Mouse (Mus musculus) small intestine, adult 2 months (tissue): ENCODE data around the gene Robo2. TPM values are rescaled to one million over a fixed set of nuclear protein-coding genes. Genes with fewer than 3 reads are reported as not detected.

Source experiments
- H3K27ac ChIP-seq: fragments of 200-500 bp; 2 replicates; pipeline ENCODE4 v1.5.1; 2012; ENCODE audit warnings: low read depth, low read length, control low read depth, inconsistent platforms; ENCODE audit not compliant: insufficient read depth
- H3K27me3 ChIP-seq: fragments of 200-500 bp; 2 replicates; pipeline ENCODE4 v1.6.1; 2012; ENCODE audit warnings: mild to moderate bottlenecking, moderate library complexity, low read length, inconsistent platforms; ENCODE audit not compliant: control insufficient read depth, insufficient read depth
- H3K36me3 ChIP-seq: fragments of 200-500 bp; 2 replicates; pipeline ENCODE4 v1.6.1; 2012; ENCODE audit warnings: mild to moderate bottlenecking, low read length, control low read depth, inconsistent platforms; ENCODE audit not compliant: control insufficient read depth, insufficient read depth
- H3K4me1 ChIP-seq: fragments of 200-500 bp; 2 replicates; pipeline ENCODE4 v1.6.1; 2012; ENCODE audit warnings: low read length, inconsistent platforms, mixed read lengths; ENCODE audit not compliant: control insufficient read depth, insufficient read depth, insufficient read length
- H3K4me3 ChIP-seq: fragments of 200-500 bp; 2 replicates; pipeline ENCODE4 v1.5.1; 2012; ENCODE audit warnings: low read depth, mild to moderate bottlenecking, control low read depth, inconsistent platforms, low read length, moderate library complexity
- CTCF ChIP-seq: fragments of 200-500 bp; IDR thresholded peaks from 2 replicates; pipeline ENCODE4 v1.5.1; 2012; ENCODE audit warnings: low read depth, mild to moderate bottlenecking, control low read depth, inconsistent platforms, low read length, moderate library complexity, mixed read lengths; ENCODE audit not compliant: insufficient replicate concordance, insufficient read length; ENCODE audit errors: extremely low read depth
- POLR2A ChIP-seq: fragments of 200-500 bp; IDR thresholded peaks from 2 replicates; pipeline ENCODE4 v1.6.1; 2012; ENCODE audit warnings: low read depth, mild to moderate bottlenecking, control low read depth, inconsistent platforms, low read length, moderate library complexity
- WGBS: fragments of 180-500 bp; shearing (Covaris S2); methylation state at CpG from one replicate; pipeline ENCODE4 v1.1.7; 2018; 5-methylcytosine and 5-hydroxymethylcytosine counted together
- polyA plus RNA-seq: library from polyadenylated mRNA; depleted of rRNA; stranded (reverse); fragments of >200 nt; gene quantifications from 2 replicates; pipeline ENCODE4 v1.2.3, GENCODE M21; 2012

The Robo2 gene
- polyA plus RNA-seq, 1 experiment: 1.9 TPM

- H3K27ac ChIP-seq: no peak overlapping the region
- no peaks in the 10 kb centered on the region for H3K4me1 ChIP-seq
- no peaks in the 10 kb centered on the region for H3K36me3 ChIP-seq
- WGBS: 39% methylated on average over 4 of the region's 4 CpGs
- TF ChIP-seq POLR2A (no peak), CTCF (no peak)
- H3K27me3 ChIP-seq: no peaks in the 10 kb centered on the region
- no peak overlapping the region for H3K4me3 ChIP-seq
These were observed 496.7 kb downstream of the Robo2 start for GRCm38 (mm10) chr16:73914936-73915335.

GRCm38 (mm10) chr16:73908504-73908903 lies 503.1 kb downstream of the Robo2 start:
- WGBS: 81% methylated on average over 11 of the region's 11 CpGs
- Histone ChIP-seq H3K36me3 (no peaks in the 10 kb centered on the region), H3K27me3 (no peaks in the 10 kb centered on the region), H3K27ac (no peak overlapping the region), H3K4me3 (no peak overlapping the region), H3K4me1 (no peaks in the 10 kb centered on the region)
- no peak for TF ChIP-seq CTCF
- TF ChIP-seq POLR2A: no peak

DNA sequence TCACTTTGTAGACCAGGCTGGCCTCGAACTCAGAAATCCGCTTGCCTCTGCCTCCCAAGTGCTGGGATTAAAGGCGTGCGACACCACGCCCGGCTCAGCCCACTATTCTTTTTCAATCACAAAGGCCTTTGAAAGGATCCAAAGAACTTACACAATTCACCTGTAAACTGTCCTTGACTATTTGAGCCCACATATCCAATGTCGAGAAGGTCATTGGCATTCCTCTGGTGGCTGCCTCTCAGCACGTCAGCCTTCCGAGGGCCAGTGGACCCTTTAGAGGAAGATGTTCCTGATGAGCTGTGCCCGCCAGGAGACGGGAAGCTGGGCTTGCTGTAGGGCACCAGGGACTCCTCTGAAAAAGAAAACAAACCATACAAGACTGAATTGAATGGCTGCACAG lies 514.8 kb downstream of the Robo2 start:
- TF ChIP-seq POLR2A (no peak), CTCF (no peak)
- no peaks in the 10 kb centered on the region for H3K36me3 ChIP-seq
- H3K4me1 ChIP-seq: no peaks in the 10 kb centered on the region
- H3K27me3 ChIP-seq: no peaks in the 10 kb centered on the region
- no peak overlapping the region for H3K27ac ChIP-seq
- WGBS: 90% methylated on average over 11 of the region's 11 CpGs
- H3K4me3 ChIP-seq: no peak overlapping the region

GRCm38 (mm10) chr16:73881911-73882310 lies 529.7 kb downstream of the Robo2 start:
- no peaks in the 10 kb centered on the region for H3K27me3 ChIP-seq
- no peak overlapping the region for H3K27ac ChIP-seq
- H3K4me1 ChIP-seq: no peaks in the 10 kb centered on the region
- no peak for TF ChIP-seq CTCF
- TF ChIP-seq POLR2A: no peak
- H3K36me3 ChIP-seq: no peaks in the 10 kb centered on the region
- H3K4me3 ChIP-seq: no peak overlapping the region
- WGBS: 85% methylated on average over 1 of the region's 1 CpGs

- Histone ChIP-seq H3K36me3 (no peaks in the 10 kb centered on the region), H3K4me3 (no peak overlapping the region), H3K27me3 (no peaks in the 10 kb centered on the region), H3K4me1 (no peaks in the 10 kb centered on the region), H3K27ac (no peak overlapping the region)
- TF ChIP-seq CTCF (no peak), POLR2A (no peak)
- WGBS: 64% methylated on average over 3 of the region's 3 CpGs
These were observed 533.7 kb downstream of the Robo2 start for GRCm38 (mm10) chr16:73877973-73878372.

DNA sequence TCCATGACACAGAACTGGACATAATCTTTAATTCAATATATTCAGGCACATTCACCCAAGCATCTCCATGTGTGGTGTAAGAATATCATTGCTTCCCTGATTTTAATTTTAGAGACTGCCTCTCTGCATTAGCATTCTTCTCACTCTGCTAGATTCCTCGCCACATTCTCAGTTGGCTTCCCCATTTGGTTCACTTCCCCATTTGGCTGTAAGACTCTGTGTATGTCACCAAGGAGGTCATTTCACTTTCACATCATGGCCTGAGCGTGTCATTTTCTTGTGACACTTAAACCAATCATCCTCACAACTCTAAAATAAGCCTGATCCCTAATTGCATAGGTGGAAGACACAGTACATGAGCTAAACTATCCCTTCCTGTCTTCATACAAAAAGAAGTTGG lies 536.6 kb downstream of the Robo2 start:
- Histone ChIP-seq H3K27ac (no peak overlapping the region), H3K36me3 (no peaks in the 10 kb centered on the region), H3K4me1 (no peaks in the 10 kb centered on the region), H3K4me3 (no peak overlapping the region), H3K27me3 (no peaks in the 10 kb centered on the region)
- no peak for TF ChIP-seq POLR2A
- TF ChIP-seq CTCF: no peak
- 56% methylated on average over 2 of the region's 2 CpGs for WGBS

DNA sequence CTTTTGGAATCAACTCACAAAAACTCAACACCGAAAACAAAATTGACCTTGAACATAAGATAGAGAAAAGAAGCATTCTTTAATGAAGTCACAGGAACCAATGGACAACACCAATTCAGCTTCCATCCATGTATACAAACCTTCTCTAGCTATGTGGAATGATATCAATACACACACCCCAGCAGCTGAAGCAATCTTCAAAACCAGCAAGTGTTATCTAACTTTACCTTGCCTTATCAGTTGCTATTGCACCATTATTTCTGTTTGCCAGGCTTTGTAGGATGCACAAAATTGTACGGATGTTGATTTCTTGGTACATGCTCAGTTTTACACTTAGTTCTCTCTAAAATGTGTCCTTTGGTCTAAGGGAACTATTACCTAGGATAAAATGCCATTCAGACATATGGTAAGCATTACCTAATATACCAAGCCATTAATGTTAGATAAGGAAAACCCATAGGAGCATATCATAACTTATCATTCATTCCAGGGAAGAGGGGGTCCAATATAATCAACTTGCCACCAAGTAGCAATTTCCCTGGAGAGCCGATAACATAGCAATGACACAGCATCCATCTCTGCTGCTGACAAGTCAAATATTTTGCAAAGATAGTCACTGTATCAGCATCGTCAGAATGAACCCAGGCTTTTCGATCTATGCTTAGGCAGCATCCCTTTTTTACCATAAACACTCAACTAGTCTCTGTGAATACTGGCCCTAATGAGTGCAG lies 537.6 kb downstream of the Robo2 start:
- TF ChIP-seq CTCF (no peak), POLR2A (no peak)
- H3K27me3 ChIP-seq: no peaks in the 10 kb centered on the region
- no peaks in the 10 kb centered on the region for H3K36me3 ChIP-seq
- no peak overlapping the region for H3K4me3 ChIP-seq
- no peaks in the 10 kb centered on the region for H3K4me1 ChIP-seq
- no peak overlapping the region for H3K27ac ChIP-seq
- WGBS: 63% methylated on average over 5 of the region's 5 CpGs
